Mouse (Mus musculus) thymus, adult 2 months (tissue): Measurements from ENCODE around the gene Pimreg. TPM values are rescaled to one million over a fixed set of nuclear protein-coding genes. Genes with fewer than 3 reads are reported as not detected.

Experiments used
- DNase-seq: peaks from one replicate; pipeline ENCODE4 v3.0.0; 2021
- H3K27ac ChIP-seq: fragments of 200-500 bp; 2 replicates; pipeline ENCODE4 v1.5.1; 2012; ENCODE audit warnings: low read length, control low read depth; ENCODE audit not compliant: control insufficient read depth, insufficient read depth
- H3K27me3 ChIP-seq: fragments of 200-500 bp; 2 replicates; pipeline ENCODE4 v1.6.1; 2012; ENCODE audit warnings: mild to moderate bottlenecking, low read length, moderate library complexity, mixed read lengths; ENCODE audit not compliant: control insufficient read depth, insufficient read depth
- H3K36me3 ChIP-seq: fragments of 200-500 bp; 2 replicates; pipeline ENCODE4 v1.6.1; 2012; ENCODE audit warnings: mild to moderate bottlenecking, low read length, moderate library complexity; ENCODE audit not compliant: control insufficient read depth, insufficient read depth
- H3K4me1 ChIP-seq: fragments of 200-500 bp; replicated peaks from 2 replicates; pipeline ENCODE4 v1.6.1; 2012; ENCODE audit warnings: low read length; ENCODE audit not compliant: control insufficient read depth, insufficient read depth
- H3K4me3 ChIP-seq: fragments of 200-500 bp; 2 replicates; pipeline ENCODE4 v1.5.1; 2012; ENCODE audit warnings: mild to moderate bottlenecking, low read length, control low read depth, moderate library complexity; ENCODE audit not compliant: control insufficient read depth, insufficient read depth
- CTCF ChIP-seq: fragments of 200-500 bp; IDR thresholded peaks from 2 replicates; pipeline ENCODE4 v1.5.1; 2012; ENCODE audit warnings: mild to moderate bottlenecking, control low read depth, low read length, moderate library complexity, borderline replicate concordance; ENCODE audit not compliant: control insufficient read depth, poor library complexity, insufficient read depth; ENCODE audit errors: extremely low read depth
- POLR2A ChIP-seq: fragments of 200-500 bp; IDR thresholded peaks from 2 replicates; pipeline ENCODE4 v1.6.1; 2012; ENCODE audit warnings: mild to moderate bottlenecking, low read length, control low read depth, moderate library complexity; ENCODE audit not compliant: control insufficient read depth, poor library complexity, insufficient read depth; ENCODE audit errors: extremely low read depth
- WGBS: fragments of 180-500 bp; shearing (Covaris S2); methylation state at CpG from one replicate; pipeline ENCODE4 v1.1.7; 2018; 5-methylcytosine and 5-hydroxymethylcytosine counted together
- polyA plus RNA-seq: library from polyadenylated mRNA; depleted of rRNA; stranded (reverse); fragments of >200 nt; gene quantifications from 2 replicates; pipeline ENCODE4 v1.2.3, GENCODE M21; 2012

The Pimreg gene
- polyA plus RNA-seq, 1 experiment: 40.8 TPM

DNA sequence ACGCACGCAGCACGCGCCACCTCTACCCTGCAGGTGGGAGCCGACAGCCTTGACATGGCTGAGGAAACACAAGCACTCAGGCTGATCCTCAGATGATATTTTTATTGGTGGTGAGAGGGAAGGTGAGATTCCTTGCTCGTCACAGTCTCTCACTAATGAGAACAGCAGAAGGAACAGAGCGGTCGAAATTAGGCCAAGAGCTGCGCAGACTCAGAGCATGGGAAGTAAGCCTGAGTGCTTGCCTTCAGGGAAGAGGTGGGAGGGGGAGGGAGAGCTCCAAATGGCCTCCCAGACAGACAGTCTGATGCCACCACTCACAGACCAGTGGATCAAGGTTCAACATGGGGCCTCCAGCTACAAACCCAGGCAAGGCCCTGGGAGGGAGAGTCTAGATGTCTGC is 15.3 kb upstream of the Pimreg start:
- no peak for DNase-seq
- no peaks in the 10 kb centered on the region for H3K36me3 ChIP-seq
- peaks cover 2% of the 10 kb centered on the region; the same call in 1 of the 2 replicates for H3K4me1 ChIP-seq
- no peaks in the 10 kb centered on the region for H3K27me3 ChIP-seq
- TF ChIP-seq POLR2A (no peak), CTCF (no peak)
- 95% methylated on average over 9 of the region's 9 CpGs for WGBS
- no peak overlapping the region for H3K4me3 ChIP-seq
- H3K27ac ChIP-seq: no peak overlapping the region

DNA sequence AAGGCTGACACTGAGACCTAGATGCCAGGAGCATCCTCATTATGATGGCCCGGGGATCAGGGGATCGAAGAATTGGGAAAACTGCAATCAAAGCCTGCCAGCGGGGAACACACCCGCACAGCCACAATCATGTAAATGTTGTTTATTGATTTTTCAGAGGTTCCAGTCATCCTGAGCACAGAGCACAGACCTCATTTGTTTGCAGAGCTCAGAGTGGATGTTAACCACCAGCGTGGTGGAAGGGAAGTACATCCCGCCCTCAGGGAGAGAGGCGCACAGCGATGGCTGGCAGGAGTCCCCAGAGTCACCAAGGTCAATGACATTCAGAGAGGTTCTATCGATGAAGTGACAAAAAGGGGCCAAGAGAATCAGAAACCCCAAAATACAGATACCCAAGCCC is 14.0 kb upstream of the Pimreg start:
- no peak overlapping the region for H3K4me3 ChIP-seq
- H3K27ac ChIP-seq: no peak overlapping the region
- H3K36me3 ChIP-seq: no peaks in the 10 kb centered on the region
- WGBS: 87% methylated on average over 9 of the region's 9 CpGs
- TF ChIP-seq POLR2A: no peak
- TF ChIP-seq CTCF: no peak
- H3K4me1 ChIP-seq: peaks cover 2% of the 10 kb centered on the region; the same call in 1 of the 2 replicates
- no peaks in the 10 kb centered on the region for H3K27me3 ChIP-seq
- DNase-seq: no peak

DNA sequence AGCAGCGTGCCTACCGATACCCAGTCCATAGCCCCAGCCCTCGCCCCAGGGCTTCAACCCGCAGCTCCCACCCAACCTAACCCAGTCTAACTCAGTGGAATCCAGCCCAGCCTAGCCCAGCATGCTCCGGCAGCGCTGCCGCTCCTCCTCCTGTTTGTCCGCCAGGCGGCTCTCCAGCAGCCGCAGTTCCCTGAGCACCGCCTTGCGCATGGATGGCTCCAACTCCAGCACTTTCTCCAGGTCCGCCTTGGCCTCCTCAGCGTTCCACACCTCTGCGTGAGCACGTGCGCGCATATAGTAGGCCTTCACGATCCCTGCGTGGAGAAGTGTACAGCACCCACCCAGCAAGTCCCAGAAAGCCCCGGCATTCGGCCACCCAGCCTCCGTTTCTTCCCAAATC is 12.7 kb upstream of the Pimreg start:
- H3K4me1 ChIP-seq: no peaks in the 10 kb centered on the region
- no peak for TF ChIP-seq CTCF
- no peak overlapping the region for H3K27ac ChIP-seq
- no peaks in the 10 kb centered on the region for H3K27me3 ChIP-seq
- no peak for DNase-seq
- no peaks in the 10 kb centered on the region for H3K36me3 ChIP-seq
- no peak overlapping the region for H3K4me3 ChIP-seq
- WGBS: 58% methylated on average over 23 of the region's 23 CpGs

DNA sequence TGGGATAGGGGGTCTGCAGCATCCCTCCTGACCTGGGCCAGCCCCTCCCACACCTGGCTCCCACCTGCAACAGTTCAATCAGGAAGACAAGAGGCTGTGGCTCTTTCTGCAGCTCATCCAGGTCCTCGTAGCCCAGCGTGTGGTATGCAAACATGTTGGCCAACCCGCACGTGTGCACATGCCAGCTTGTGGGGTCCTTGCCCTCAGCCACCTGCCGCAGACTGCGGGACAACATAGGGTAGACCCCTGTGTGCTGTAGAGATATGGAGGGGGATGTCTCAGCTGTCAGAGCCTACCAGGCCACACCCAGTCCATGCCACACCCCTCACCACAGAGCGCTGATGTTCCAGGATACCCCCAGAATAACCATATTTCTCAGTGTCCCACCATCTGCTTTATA is 10.5 kb upstream of the Pimreg start:
- Histone ChIP-seq H3K27me3 (no peaks in the 10 kb centered on the region), H3K4me3 (no peak overlapping the region), H3K36me3 (no peaks in the 10 kb centered on the region), H3K4me1 (no peaks in the 10 kb centered on the region), H3K27ac (no peak overlapping the region)
- WGBS: 94% methylated on average over 7 of the region's 7 CpGs
- TF ChIP-seq CTCF (no peak), POLR2A (no peak)
- DNase-seq: no peak

DNA sequence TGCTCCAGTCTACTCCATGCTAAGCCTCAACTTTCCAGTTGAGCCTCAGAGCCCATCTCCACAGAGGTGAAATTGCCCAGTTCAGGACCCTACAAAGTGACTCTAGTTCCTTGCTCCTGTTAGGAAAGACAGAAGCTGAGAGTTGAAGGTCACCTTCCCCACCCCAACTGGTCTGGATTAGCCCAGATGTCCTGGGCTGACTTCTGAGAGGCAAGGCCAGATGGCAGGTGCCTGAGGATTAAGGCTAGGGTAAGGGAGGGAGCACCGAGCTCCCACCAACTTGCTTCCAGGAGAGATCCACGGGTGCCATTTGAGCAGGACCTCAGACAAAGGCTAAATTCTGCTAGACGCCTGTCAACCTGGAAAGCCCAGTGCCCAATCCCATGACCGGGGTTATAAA is 9.7 kb upstream of the Pimreg start:
- Histone ChIP-seq H3K4me3 (no peak overlapping the region), H3K27me3 (no peaks in the 10 kb centered on the region), H3K36me3 (no peaks in the 10 kb centered on the region), H3K4me1 (no peaks in the 10 kb centered on the region), H3K27ac (no peak overlapping the region)
- no peak for DNase-seq
- TF ChIP-seq POLR2A (no peak), CTCF (no peak)
- 93% methylated on average over 4 of the region's 4 CpGs for WGBS

DNA sequence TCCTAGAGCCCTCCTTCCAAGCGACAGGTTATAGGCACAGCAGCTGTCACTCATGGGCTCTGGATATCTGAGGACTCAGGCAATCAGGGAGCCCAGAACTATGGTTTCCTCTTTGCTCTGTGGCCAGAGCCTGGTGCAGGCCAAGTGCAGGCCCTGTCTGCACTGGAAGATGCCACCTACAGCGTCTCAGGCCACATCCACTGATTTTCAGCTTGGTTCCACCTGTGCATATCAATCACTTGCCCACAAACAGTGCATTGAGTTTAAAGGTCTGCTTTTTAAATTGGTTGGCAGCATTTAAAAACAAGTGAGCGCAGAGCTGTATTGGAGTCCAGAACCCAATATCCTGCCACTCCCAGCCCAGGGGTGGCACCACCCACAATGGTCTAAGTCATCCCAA is 9.2 kb upstream of the Pimreg start:
- no peaks in the 10 kb centered on the region for H3K36me3 ChIP-seq
- H3K27ac ChIP-seq: no peak overlapping the region
- DNase-seq: no peak
- no peaks in the 10 kb centered on the region for H3K27me3 ChIP-seq
- no peak for TF ChIP-seq POLR2A
- TF ChIP-seq CTCF: no peak
- WGBS: 94% methylated on average over 3 of the region's 3 CpGs
- no peak overlapping the region for H3K4me3 ChIP-seq
- no peaks in the 10 kb centered on the region for H3K4me1 ChIP-seq

DNA sequence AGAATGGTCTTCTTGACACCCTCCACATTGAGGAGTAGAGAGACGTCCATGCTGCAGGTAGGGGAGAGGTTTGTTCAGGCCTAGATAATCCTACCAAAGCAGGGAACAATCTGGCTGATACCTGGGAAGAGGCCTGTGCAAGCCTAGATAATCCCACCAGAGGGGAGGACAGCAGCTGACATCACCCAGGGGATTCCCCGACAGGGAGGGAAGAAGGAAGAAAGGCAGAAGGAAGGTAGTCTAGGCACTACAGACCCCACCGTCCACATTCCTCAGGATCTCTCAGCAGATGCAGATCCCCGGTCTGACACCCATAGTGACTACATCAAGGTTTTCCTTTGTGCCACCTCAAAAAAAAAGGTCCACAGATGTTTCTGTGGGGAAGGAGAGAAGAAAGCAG is 4.4 kb upstream of the Pimreg start, which contains the start of gene Aipl1:
Aipl1 (minus strand) TSS at position 101 of the 400 bp plus-strand sequence.
- Histone ChIP-seq H3K4me1 (peaks cover 4% of the 10 kb centered on the region), H3K36me3 (no peaks in the 10 kb centered on the region), H3K27me3 (no peaks in the 10 kb centered on the region), H3K4me3 (no peak within 1 kb of the TSS), H3K27ac (no peak within 1 kb of the TSS)
- no peak for DNase-seq
- no peak for TF ChIP-seq POLR2A
- no peak for TF ChIP-seq CTCF
- WGBS: 69% methylated on average over 4 of the region's 4 CpGs
